Mouse (Mus musculus): ENCODE results near the gene Cop1.

The Cop1 gene

DNA sequence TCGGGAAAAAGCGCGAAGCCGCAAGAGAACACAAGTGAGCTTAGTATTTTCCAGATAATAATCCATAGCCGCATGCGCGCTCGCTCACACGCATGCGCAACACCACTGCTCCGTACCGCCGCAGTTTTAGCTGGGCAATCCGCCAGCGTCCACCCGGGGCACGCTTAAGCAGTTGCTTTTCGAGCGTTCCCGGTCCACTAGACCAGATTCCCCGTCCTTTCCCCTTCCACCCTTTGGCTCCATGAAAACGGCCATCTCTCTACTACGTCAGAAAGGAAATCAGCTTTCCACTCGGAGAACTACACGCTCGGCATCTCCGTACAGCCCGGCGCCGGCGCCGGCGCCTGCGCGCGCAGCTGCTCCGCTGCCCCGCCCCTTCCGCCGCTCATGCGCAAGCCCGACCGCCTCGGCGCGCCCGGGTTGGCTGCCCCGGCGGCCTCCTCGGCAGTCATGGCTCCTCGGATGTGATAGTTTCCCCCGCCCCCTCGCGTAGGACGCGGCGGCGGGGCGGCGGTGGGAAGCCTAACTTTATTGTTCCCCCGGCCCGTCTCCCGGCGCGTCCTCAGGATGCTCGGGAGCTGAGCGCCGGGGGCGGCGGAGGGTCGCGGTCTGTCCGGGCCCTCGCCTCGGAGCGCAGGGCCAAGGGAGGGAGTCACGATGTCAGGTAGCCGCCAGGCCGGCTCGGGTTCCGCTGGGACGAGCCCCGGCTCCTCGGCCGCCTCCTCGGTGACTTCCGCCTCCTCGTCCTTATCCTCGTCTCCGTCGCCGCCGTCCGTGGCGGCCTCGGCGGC lies at the start of gene Cop1:
TSS of gene Cop1 (plus strand) at position 540 of the 791 bp plus-strand sequence.
- DNase-seq = peak; percentile 86 to 89

GRCm38 (mm10) chr1:159186741-159187140 lies 45.4 kb upstream of the Cop1 start:
- no peak for DNase-seq

GRCm38 (mm10) chr1:159198603-159199002 lies 33.5 kb upstream of the Cop1 start:
- DNase-seq = no peak

- DNase-seq = no peak
Measured at GRCm38 (mm10) chr1:159199606-159200005, 32.5 kb upstream of the Cop1 start.

DNA sequence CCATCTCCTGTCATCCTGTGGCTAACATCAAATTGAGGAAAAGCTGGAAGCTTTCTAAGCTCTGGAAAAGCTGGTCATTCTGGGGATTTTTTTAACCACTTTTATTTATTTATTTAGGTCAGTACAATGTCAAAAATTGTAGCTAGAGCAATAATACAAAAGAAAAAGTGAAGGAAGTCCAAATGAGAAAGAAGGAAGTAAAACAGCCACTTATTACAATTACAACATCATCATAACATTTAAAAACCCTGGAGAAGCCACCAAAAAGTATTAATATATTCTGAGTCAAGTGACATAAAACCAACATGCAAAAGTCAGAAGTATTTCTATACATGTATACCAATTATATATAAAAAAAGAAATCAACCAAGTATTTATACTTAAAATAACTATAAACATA lies 30.9 kb upstream of the Cop1 start:
- no peak for DNase-seq

- no peak for DNase-seq
Measured at GRCm38 (mm10) chr1:159211711-159212110, 20.4 kb upstream of the Cop1 start.

GRCm38 (mm10) chr1:159217437-159217836 lies 14.7 kb upstream of the Cop1 start:
- no peak for DNase-seq

- no peak for DNase-seq
Measured at GRCm38 (mm10) chr1:159222046-159222445, 10.1 kb upstream of the Cop1 start.

DNA sequence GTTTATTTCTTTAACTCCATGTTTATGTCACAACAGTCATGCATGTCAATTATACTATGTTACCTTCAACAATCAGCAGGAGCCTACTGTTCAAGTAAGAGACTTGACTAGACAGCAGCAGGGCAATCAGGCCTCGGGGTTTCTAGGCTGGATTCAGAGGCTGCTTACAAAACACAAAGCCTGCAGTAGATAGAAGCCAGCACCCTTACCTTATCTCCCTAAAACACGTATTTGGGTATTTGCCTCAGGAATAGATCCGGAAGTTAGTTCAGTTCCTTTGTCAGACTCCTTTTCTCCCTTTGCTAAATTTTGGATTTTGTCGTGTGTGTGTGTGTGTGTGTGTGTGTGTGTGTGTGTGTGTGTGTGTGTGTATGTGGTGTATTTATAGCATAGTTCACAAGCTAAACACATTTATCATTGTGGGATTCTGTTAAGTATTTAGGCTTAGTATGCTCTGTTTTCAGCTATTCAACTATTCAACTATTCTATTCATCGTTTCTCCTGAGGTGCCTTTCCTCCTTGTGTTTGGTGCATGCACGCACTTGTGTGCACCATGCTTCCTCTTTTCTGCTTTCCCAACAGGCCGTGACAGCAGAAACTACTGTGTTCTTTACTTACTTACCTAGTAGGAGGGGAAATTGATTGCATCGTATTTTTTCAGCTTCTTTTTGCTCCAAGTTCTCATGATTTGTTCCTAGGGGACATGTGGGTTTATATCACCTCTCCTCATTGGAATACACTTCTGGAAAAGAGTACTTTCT lies 6.9 kb upstream of the Cop1 start:
- no peak for DNase-seq

DNA sequence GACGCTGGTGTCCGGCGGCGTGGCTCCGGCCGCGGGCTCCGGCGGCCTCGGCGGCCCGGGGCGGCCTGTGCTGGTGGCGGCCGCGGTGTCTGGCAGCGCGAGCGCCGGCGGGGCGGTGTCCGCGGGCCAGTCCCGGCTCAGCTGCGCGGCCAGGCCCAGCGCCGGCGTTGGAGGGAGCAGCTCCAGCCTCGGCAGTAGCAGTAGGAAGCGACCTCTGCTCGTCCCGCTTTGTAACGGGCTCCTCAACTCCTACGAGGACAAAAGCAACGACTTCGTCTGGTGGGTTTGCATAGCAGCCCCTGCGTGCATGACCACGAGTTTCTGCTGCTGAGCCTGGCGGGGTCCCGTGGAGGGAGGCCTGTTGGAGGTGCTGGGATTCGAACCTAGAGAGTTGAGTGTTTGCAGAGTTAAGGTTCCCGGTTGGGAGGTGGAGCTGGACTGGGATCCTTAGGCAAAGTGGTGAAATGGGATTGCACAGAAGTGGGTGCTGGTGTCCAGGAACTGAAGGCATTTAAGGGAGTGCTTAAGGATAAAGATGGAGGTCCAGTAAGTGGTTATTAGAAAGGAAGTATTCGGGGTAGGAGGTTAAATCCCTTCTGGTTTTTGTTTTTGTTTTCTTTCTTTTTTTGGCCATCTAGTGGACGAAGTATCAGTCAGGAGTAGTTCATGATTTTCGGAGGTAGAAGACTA lies 597 bp downstream of the Cop1 start:
- DNase-seq = peak; percentile 26 to 27

DNA sequence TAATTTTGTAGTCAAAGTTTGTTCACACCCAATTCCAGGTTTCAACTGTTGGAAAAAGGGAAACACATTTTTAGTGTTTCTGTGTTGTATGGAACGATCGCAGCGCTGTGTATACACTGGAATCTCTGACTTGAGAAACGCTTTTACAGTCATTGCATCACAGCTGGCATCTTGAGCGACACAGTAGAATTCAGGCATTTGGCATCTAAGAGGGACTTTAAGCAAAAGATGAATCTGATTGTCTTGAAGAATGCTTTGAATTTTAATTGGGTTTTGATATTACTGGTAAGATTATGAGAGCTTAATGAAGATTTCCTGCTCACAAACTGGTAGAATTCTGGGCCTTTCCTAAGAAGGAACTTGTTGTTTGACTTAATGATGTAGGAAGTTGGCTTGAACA lies 1.3 kb downstream of the Cop1 start:
- no peak for DNase-seq

- DNase-seq = no peak
Measured at GRCm38 (mm10) chr1:159234496-159234895, 2.4 kb downstream of the Cop1 start.

DNA sequence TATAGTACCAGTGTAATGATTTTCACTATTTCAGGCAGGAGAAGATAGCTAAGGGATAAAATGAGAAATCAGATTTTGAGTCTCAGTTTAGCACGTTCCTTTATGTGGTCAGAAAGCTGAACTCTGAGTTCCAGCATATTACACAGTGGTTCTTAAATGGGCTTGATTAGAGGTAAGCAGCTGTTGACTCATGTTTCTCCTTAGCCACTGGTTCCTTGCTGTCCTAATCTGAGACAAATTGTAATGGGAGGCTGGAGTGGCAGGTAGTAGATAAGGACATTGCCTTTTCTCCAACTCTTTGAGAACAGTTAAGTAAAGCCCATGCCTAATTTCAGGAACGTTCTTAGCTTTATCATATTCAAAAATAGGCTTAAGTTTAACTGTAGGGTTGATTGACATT lies 3.6 kb downstream of the Cop1 start:
- DNase-seq = no peak

DNA sequence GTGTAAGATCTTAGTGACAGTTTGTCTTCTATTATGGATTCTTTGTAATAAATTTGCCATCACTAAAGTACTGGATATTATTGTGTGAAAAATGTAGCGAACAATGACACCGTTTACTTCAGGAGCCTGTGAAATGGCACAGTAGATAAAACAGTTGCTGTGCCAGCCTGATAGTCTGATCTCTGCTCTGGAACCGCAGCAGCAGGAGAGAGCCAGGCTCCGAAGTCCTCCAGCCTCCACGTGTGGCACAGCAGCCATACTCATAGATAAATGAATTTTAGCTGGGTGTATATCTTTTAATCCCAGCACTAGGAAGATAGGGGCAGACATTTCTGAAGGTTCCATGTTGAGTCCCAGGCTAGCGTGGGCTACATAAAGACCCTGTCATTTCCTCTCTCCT lies 6.0 kb downstream of the Cop1 start:
- DNase-seq = no peak

- DNase-seq = no peak
Measured at GRCm38 (mm10) chr1:159250320-159250719, 18.2 kb downstream of the Cop1 start.

GRCm38 (mm10) chr1:159253078-159253477 lies 21.0 kb downstream of the Cop1 start:
- no peak for DNase-seq

DNA sequence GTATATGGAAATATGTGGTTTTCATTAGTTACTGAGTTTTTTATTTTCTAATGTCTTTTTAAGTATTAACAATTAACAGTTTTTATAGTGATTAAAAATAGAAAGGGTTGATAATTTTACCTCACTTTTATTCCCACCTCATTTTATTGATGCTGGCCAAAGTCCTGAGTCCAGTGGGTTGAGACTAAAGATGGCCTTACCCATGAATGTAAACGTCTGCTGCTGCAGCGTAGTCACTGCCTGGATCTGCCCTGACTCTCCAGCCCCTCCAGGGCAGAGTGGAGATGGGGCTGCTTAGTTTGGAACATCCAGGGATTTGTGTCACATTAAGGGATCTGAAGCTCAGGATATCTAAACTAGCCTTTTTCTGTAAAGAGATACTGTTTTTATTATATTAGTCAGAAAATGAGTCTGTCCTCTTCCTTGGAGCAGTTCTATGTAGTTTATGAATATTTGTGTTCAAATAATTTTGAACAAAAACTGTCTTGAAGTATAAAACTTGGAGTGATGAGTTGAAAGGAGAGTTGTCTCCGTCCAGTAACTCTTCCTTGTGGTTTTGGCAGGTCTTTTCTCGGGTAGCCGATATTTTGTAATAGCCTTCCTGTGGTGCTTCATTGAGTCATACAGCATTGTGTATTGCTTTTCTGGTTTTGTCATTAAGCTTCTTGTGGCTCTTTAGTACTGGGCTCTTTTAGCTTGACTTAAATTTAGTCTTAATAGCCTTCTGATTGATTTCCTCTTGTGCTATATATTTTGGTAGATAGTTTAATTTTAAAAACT lies 23.0 kb downstream of the Cop1 start:
- DNase-seq = no peak

DNA sequence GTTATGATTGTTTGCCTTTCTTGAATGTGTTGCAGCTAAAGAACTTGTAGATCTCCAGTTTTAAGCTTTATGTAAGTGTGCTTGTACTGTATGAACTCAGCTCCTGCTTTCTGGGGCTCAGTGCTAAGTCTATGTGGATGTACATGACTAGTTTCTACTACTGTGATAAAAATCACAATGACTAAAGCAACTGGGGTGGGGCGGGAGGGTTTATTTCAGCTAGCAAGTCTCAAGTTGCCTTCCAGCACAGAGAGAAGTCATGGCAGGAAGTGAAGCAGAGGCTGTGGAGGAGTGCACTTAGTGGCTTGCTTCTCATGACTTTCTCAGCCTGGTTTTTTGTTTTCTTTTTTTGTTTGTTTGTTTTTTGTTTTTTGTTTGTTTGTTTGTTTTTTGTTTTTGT lies 24.4 kb downstream of the Cop1 start:
- DNase-seq = no peak

GRCm38 (mm10) chr1:159263820-159264219 lies 31.7 kb downstream of the Cop1 start:
- DNase-seq = no peak

- DNase-seq = no peak
Measured at GRCm38 (mm10) chr1:159280072-159280471, 48.0 kb downstream of the Cop1 start.

DNA sequence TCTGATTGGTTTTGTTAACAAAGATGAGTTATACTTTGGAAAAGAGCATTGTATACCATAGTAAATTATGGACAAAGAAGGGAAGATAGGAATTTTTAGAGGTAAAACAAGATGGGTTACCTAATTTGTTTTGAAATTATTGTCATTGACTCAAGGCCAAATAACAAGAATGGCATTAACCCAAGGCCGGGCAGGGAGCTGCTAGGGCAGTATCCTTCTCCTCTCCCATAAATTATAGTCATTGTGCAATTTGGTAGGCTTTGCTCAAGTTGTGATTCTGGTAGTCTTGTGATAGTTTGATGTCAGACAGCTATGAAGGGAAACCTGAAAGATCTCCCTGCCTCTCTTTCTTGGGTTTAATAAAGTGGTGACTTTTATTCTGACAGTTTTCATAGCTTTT lies 49.7 kb downstream of the Cop1 start:
- no peak for DNase-seq

DNA sequence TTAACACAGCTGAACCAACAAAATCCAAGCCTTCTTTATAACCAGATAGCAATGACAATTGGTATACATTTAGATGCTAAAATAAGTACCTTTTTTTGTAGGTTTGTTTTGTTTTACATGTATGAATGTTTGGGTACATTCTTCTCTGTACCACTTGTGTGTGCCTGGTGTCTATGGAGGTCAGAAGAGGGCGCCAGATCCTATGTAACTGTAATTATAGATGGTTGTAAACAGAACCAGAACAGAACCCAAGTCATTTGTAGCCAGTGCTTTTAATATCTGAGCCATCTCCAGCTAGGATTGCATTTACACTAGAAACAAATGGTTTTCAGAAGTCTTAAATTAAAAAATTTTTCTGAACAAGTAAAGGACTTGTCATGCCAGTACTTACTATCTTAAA lies 54.7 kb downstream of the Cop1 start:
- DNase-seq = peak in 1 of 2 experiments; percentile 29

DNA sequence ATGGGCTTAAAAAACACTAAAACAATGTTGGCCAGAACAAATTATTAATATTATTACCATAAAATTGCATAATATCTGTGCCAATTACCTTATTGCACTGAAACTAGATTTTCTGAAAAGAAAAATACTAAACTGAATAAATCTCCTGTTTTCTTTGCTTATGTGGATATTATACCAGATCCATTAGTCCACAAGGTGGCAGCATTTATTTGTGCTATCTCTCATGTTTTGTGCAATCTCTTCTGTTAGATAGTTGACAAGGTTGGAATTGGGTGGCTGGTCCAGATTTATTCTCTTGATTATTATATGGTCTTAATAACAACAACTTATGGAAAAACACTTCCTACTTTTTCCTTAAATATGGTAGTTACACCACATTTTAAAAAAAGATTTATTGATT lies 58.1 kb downstream of the Cop1 start:
- no peak for DNase-seq

Data from spleen, adult 18-20 months (tissue).